Mouse (Mus musculus) hindbrain, embryonic 16.5 days (tissue): Measurements from ENCODE around the gene Enox1. TPM values are rescaled to one million over a fixed set of nuclear protein-coding genes. Genes with fewer than 3 reads are reported as not detected.

Source experiments
- ATAC-seq: fragments of 200-750 bp; cut with Nextera tagmentation; 2 replicates; pipeline ENCODE4 v1.8.0; 2017; ENCODE audit warnings: moderate TSS enrichment, moderate library complexity
- H3K27ac ChIP-seq: fragments of 300-500 bp; sonication (generic); 2 replicates; pipeline ENCODE4 v1.5.1; 2014; ENCODE audit warnings: low read depth, mild to moderate bottlenecking, control low read depth, low read length, moderate library complexity
- H3K27me3 ChIP-seq: fragments of 300-500 bp; sonication (generic); replicated peaks from 2 replicates; pipeline ENCODE4 v1.6.1; 2014; ENCODE audit warnings: low read length; ENCODE audit not compliant: control insufficient read depth, insufficient read depth
- H3K36me3 ChIP-seq: fragments of 300-500 bp; sonication (generic); 2 replicates; pipeline ENCODE4 v1.6.1; 2014; ENCODE audit warnings: mild to moderate bottlenecking, low read length, moderate library complexity, mixed read lengths; ENCODE audit not compliant: control insufficient read depth, insufficient read depth
- H3K4me1 ChIP-seq: fragments of 300-500 bp; sonication (generic); 2 replicates; pipeline ENCODE4 v1.6.1; 2014; ENCODE audit warnings: low read depth, low read length; ENCODE audit not compliant: control insufficient read depth, insufficient read depth
- H3K4me2 ChIP-seq: fragments of 300-500 bp; sonication (generic); 2 replicates; pipeline ENCODE4 v1.6.1; 2014; ENCODE audit warnings: mild to moderate bottlenecking, low read length, control low read depth, moderate library complexity
- H3K4me3 ChIP-seq: fragments of 300-500 bp; sonication (generic); 2 replicates; pipeline ENCODE4 v1.5.1; 2014; ENCODE audit warnings: mild to moderate bottlenecking, low read length, control low read depth, moderate library complexity
- H3K9ac ChIP-seq: fragments of 300-500 bp; sonication (generic); 2 replicates; pipeline ENCODE4 v1.6.1; 2014; ENCODE audit warnings: low read depth, mild to moderate bottlenecking, control low read depth, low read length, moderate library complexity
- H3K9me3 ChIP-seq: fragments of 300-500 bp; sonication (generic); 2 replicates; pipeline ENCODE4 v1.6.1; 2014; ENCODE audit warnings: mild to moderate bottlenecking, low read length, moderate library complexity; ENCODE audit not compliant: control insufficient read depth
- WGBS: fragments of 180-500 bp; shearing (Covaris S2); extraction: QIAGEN DNeasy Blood & Tissue Kit; methylation state at CpG from one replicate; pipeline ENCODE4 v1.1.7; 2014; 5-methylcytosine and 5-hydroxymethylcytosine counted together
- polyA plus RNA-seq: library from polyadenylated mRNA; unstranded; fragments of >200 nt; fragmentation: Nextera tagmentation; extraction: Ambion mirVana; gene quantifications from 2 replicates; pipeline ENCODE4 v1.2.1, GENCODE M21; 2015

Enox1 gene
- polyA plus RNA-seq, 1 experiment from 2014 or later, result 35.7 TPM

DNA sequence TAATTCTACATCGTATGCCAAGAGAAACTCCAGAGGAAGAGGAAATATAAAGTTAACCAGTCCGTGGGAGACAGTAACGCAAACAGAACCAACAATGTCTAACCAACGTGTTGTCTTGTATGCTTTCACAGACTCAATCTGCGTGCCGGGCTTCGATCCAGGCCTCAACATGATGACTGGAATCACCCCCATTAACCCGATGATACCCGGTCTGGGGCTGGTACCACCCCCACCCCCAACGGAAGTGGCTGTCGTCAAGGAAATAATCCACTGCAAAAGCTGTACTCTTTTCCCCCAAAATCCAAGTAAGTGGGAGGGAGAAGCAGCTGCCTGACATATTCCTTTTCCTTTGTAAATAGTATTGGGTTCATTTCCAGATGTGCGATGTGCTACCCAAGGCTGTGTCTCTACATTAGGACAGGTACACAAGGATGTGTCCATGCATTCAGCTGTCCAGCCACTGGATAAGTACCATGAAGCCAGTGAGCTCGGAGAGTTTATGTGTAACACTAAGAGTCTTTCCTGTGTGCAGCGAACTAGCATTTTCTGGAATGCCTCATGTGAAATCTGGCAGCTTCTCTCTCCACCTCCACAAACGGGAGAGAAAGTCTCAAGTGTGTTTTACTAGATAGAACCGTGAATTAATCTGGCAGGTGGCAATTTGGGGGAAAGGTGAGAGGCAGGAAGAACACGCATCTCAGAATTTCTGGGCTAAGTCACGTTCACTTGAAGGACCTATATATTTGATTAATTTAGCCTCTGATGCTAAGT lies 421.1 kb downstream of the Enox1 start:
- H3K36me3 ChIP-seq, result no peaks in the 10 kb centered on the region
- H3K27ac ChIP-seq, result peak overlapping the region; percentile 16; the same call in 1 of the 2 replicates
- no peaks in the 10 kb centered on the region for H3K27me3 ChIP-seq
- no peak overlapping the region for H3K4me3 ChIP-seq
- no peak for ATAC-seq
- no peak overlapping the region for H3K4me2 ChIP-seq
- no peaks in the 10 kb centered on the region for H3K9me3 ChIP-seq
- WGBS, result 76% methylated on average over 18 of the region's 18 CpGs
- peaks cover 5% of the 10 kb centered on the region for H3K4me1 ChIP-seq
- H3K9ac ChIP-seq, result no peak overlapping the region

DNA sequence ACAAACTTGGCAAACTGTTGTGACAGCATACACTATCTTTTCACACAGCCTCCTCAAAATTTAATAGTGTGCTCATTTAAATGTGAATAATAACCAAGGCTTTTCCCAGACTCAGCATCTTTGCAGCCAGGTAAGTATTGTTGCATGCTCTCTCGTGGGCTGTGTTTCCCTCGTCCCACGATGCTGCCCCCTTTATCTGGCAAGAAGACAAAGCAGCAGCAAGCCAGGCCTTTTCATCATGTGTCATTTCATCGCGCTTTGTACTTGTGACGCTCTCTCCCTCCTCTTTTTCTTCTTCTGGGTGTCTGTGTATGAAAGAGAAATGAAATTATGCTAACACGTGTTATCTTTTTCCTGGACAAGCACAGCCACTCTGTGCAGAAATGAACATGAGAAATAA lies 421.8 kb downstream of the Enox1 start:
- Histone ChIP-seq H3K36me3 (no peaks in the 10 kb centered on the region), H3K27ac (no peak overlapping the region), H3K4me1 (peaks cover 5% of the 10 kb centered on the region), H3K4me2 (no peak overlapping the region), H3K27me3 (no peaks in the 10 kb centered on the region), H3K9ac (no peak overlapping the region), H3K9me3 (no peaks in the 10 kb centered on the region), H3K4me3 (no peak overlapping the region)
- WGBS, result 37% methylated on average over 7 of the region's 7 CpGs
- 0 out of 2 replicates have a peak, but pooled peaks have one; percentile 27 for ATAC-seq

DNA sequence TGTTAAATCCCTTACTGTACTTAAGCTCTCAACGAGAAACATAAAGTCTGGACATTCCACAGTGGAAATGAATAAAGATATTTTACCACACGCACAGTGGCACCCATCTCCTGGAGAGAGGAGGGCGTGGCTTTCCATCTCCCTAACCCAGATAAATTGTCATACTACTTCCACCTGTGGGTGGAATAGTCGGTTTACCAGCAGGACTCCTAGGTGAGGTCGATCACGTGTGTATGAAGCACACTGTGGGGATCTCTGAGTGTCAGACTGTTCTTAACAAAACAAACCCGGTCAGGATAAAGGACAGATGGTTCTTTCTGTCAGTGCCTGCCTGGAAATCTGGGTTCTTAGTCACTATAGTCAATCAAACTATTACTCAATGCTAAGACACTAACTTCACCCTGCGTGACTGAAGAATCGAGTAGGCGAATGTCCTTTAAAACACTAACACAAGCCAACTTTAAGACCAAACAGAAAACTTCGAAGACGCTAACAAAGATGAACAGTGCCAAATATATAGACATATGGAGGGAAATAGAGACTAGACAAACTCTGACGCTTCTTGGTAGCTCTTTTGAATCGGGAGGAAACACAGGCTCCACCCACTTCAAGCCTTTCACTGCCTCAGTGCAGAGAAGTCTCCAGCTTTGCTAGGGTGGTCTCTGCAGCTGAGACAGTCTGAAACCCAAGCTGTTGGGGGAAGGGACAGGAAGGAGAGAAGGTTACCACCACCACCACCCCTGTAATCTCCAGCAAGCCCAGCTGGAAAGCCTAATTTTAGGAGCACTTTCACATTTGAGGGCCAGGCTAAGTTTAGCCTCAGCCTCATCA lies 423.8 kb downstream of the Enox1 start:
- WGBS, result 69% methylated on average over 14 of the region's 14 CpGs
- no peak for ATAC-seq

DNA sequence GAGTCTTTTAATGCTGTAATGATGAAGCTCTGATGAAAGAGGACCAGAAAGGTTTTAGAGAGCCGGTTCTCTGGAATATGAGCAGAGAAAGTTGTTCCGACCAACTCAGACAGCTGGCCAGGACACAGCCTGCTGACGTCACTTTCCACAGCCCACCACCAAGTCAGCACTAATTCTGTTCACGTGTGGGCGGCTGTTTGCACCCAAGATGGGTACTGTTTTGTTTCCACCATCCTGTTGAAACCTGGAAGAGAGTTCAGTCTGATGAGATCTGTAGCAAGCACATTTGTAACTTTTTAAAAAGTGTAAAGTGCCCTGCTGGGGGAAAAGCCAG lies 424.3 kb downstream of the Enox1 start:
- Histone ChIP-seq H3K4me2 (no peak overlapping the region), H3K27me3 (no peaks in the 10 kb centered on the region), H3K9ac (no peak overlapping the region), H3K4me1 (peaks cover 9% of the 10 kb centered on the region), H3K27ac (no peak overlapping the region), H3K36me3 (no peaks in the 10 kb centered on the region), H3K9me3 (no peaks in the 10 kb centered on the region), H3K4me3 (no peak overlapping the region)
- ATAC-seq, result no peak
- 58% methylated on average over 5 of the region's 5 CpGs for WGBS

More for the DNA sequence above, 423.8 kb downstream of the Enox1 start:
- no peak overlapping the region for H3K4me2 ChIP-seq
- H3K9ac ChIP-seq, result no peak overlapping the region
- no peak overlapping the region for H3K4me3 ChIP-seq
- no peak overlapping the region for H3K27ac ChIP-seq
- H3K4me1 ChIP-seq, result peaks cover 8% of the 10 kb centered on the region
- H3K36me3 ChIP-seq, result no peaks in the 10 kb centered on the region
- no peaks in the 10 kb centered on the region for H3K9me3 ChIP-seq
- H3K27me3 ChIP-seq, result no peaks in the 10 kb centered on the region

DNA sequence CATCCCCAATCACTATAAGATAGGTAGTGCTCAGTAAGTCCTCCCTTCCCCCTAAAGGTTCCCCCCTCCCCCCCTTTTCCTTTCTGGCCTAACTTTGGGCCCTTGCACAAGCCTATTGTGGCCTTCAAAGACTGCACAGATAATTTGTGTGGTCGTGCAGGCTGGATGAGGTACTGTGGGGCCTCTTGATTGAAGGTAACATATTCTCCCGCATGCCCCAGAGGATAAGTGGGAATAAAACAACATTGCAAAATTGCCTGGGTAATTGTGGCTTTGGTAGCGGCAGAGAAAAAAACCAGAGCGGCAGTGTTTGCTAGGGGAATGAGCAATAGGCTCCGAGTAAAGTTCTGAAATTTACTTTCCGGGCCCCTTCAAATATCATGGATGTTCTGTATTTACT lies 425.1 kb downstream of the Enox1 start:
- H3K9ac ChIP-seq, result no peak overlapping the region
- no peaks in the 10 kb centered on the region for H3K36me3 ChIP-seq
- no peaks in the 10 kb centered on the region for H3K9me3 ChIP-seq
- H3K4me3 ChIP-seq, result no peak overlapping the region
- no peak for ATAC-seq
- 63% methylated on average over 6 of the region's 6 CpGs for WGBS
- H3K4me1 ChIP-seq, result peaks cover 9% of the 10 kb centered on the region
- no peak overlapping the region for H3K4me2 ChIP-seq
- no peaks in the 10 kb centered on the region for H3K27me3 ChIP-seq
- H3K27ac ChIP-seq, result no peak overlapping the region

DNA sequence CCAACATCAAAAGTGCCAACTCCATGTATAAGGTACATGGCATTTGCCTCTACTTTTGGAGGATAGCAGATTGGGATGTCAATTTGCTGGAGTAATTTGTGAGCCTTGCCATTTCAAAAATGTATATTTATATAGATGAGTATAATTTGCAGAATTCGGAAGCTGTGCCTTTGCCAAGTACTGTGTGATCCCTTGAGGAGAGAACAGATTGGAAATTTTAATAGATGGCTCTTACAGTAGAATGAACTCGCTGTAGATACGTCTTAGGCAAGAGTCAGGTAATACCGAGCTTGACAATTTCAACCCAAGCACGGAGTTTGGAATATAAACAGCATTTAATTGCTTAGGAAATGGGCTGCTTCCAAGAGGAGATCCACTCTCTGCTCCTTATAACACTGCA lies 427.9 kb downstream of the Enox1 start:
- no peak overlapping the region for H3K4me2 ChIP-seq
- 63% methylated on average over 5 of the region's 5 CpGs for WGBS
- 0 out of 2 replicates have a peak, but pooled peaks cover 4% of the 10 kb centered on the region for H3K4me1 ChIP-seq
- H3K9me3 ChIP-seq, result no peaks in the 10 kb centered on the region
- no peak overlapping the region for H3K9ac ChIP-seq
- H3K27me3 ChIP-seq, result no peaks in the 10 kb centered on the region
- H3K4me3 ChIP-seq, result no peak overlapping the region
- ATAC-seq, result no peak
- H3K36me3 ChIP-seq, result no peaks in the 10 kb centered on the region
- H3K27ac ChIP-seq, result no peak overlapping the region

DNA sequence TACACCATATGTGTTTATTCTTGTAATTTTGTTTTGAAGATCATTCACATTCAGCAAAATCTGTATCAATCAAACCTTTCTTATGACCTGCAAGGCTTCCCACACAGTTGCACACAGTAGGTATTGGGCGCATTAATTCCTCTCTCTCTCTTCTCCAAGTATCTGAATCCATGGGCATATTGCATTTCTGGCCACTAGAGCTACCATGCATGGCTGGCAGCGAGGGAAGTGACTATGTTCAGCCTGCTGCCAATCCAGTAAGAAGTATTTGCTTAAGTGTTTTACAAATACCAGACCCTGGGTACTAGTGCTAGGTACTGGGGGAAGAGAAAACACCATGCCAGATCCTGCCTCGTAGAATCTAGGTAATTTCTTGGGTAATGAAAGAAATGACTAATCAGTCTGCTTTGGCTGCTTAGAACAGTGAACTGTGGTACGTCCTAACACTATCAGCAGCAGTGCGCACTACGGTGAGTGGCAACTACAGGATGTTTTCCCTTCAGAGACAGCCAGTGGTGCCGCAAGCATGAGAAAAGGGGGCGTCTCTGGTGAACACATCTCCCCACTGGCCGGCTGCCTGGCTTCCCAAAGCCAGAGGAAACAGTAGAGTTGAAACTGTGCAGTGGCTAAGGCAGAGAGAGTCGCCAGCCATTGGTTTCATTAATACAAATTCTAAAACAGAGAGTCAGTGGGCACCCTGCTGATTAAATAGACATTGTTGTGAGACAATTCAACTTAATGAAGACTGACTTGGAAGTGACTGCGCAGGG lies 428.7 kb downstream of the Enox1 start:
- WGBS, result 59% methylated on average over 11 of the region's 11 CpGs
- H3K27ac ChIP-seq, result no peak overlapping the region

DNA sequence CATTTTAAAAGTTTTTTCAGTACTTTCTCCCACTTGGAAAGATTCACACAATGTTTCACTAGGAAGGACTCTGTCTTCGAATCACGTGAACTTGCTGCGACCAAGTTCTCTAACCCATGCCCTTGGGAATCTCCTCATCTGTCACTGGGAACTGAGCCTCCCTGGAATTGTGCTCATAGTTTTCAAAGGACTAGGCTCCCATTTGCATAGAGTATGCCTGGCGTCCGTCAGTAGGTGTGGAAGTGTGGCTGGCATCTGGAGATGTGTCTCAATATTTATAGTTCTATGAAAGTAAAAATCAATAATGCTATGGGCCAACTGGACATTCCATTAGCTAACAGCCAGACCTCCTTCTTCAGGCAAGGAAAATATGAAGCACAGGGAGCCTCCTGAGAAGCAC lies 429.5 kb downstream of the Enox1 start:
- no peak overlapping the region for H3K4me2 ChIP-seq
- H3K4me3 ChIP-seq, result no peak overlapping the region
- WGBS, result 73% methylated on average over 5 of the region's 5 CpGs
- no peaks in the 10 kb centered on the region for H3K27me3 ChIP-seq
- 0 out of 2 replicates have a peak, but pooled peaks cover 4% of the 10 kb centered on the region for H3K4me1 ChIP-seq
- no peak overlapping the region for H3K27ac ChIP-seq
- no peak for ATAC-seq
- no peaks in the 10 kb centered on the region for H3K9me3 ChIP-seq
- H3K9ac ChIP-seq, result no peak overlapping the region
- no peaks in the 10 kb centered on the region for H3K36me3 ChIP-seq

More for the DNA sequence above, 428.7 kb downstream of the Enox1 start:
- Histone ChIP-seq H3K9ac (no peak overlapping the region), H3K27me3 (no peaks in the 10 kb centered on the region), H3K9me3 (no peaks in the 10 kb centered on the region), H3K36me3 (no peaks in the 10 kb centered on the region), H3K4me3 (no peak overlapping the region), H3K4me1 (0 out of 2 replicates have a peak, but pooled peaks cover 4% of the 10 kb centered on the region), H3K4me2 (no peak overlapping the region)
- no peak for ATAC-seq

DNA sequence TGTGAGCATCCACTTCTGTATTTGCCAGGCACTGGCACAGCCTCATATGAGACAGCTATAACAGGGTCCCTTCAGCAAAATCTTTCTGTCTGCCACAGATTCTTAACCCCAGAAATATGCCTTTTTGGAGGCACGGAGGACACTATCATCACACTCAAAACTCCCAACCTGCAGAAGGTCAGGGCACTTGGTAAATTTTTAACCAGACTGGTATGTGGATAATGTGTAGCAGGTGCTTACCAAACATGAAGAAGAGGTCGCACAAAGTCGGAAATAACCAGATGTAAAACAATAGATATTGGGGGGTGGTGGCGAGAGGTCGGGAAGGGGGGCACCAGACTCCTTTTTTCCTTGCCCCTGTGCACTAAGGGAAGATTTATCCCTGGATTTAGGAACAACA lies 430.6 kb downstream of the Enox1 start:
- no peaks in the 10 kb centered on the region for H3K36me3 ChIP-seq
- no peak overlapping the region for H3K4me2 ChIP-seq
- H3K9ac ChIP-seq, result no peak overlapping the region
- H3K4me1 ChIP-seq, result 0 out of 2 replicates have a peak, but pooled peaks cover 4% of the 10 kb centered on the region
- 85% methylated on average over 5 of the region's 5 CpGs for WGBS
- H3K27ac ChIP-seq, result no peak overlapping the region
- H3K27me3 ChIP-seq, result no peaks in the 10 kb centered on the region
- H3K9me3 ChIP-seq, result no peaks in the 10 kb centered on the region
- no peak overlapping the region for H3K4me3 ChIP-seq
- ATAC-seq, result no peak
